Mouse (Mus musculus): Measurements from ENCODE around the gene A930002H24Rik. TPM values are rescaled to one million over a fixed set of nuclear protein-coding genes. Genes with fewer than 3 reads are reported as not detected.
"Not testable (repeated sequence)": the region's sequence is repeated elsewhere in the genome, so short reads cannot be mapped to it uniquely, and the experiment has no call there.

A930002H24Rik gene
- under 1 TPM in 1 of 2 experiments, not detected in 1; 0.85 TPM for total RNA-seq (2021)
- long read RNA-seq, result 0 reads

DNA sequence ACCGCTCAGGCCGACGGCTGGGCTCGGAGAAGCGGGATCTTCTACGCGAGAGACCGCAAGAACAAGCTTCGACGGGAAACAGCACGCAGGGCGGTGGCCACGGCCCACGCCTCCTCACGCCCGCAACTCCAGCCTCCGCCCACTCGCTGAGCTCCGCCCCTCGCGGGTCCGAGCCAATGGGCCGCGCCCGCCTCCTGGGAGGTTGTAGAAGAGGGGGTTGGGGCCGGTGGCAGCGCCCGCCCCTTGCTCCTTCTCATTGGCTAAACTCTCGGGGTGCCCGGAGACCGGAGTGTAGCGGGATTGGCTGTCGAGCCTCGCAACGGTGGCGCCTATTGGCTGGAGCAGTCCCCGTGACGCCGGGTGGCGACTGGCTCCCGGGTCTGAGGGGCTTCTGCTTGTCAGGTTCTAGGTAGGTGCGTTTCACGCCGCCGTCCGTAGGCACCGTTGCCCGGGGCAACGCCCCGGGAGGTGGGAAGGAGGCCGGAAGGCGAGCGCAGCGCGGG is at the start of gene A930002H24Rik:
TSS of gene A930002H24Rik (minus strand) at position 145 of the 503 bp plus-strand sequence.
- DNase-seq (ENCODE audit: low spot score in 2 of 2), result peak; percentile 99

DNA sequence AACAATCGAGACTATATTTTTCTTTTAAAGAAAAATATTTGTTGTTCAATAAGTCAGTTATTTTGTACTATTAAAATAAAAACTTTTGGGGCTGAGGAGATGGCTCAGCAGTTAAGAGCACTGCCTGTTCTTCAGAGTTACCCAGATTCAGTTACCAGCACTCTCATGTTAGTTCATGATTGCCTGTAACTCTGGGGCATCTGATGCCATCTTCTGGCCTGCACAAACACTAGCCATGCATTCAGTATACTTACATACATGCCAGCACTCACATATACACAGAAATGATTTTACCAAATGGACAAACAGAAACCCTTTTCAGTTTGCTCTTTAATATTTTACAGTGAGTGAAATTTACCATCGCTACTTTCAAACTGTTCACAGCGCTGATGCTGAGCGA is 45.7 kb upstream of the A930002H24Rik start:
- no peak for DNase-seq (ENCODE audit: low spot score in 2 of 2)

DNA sequence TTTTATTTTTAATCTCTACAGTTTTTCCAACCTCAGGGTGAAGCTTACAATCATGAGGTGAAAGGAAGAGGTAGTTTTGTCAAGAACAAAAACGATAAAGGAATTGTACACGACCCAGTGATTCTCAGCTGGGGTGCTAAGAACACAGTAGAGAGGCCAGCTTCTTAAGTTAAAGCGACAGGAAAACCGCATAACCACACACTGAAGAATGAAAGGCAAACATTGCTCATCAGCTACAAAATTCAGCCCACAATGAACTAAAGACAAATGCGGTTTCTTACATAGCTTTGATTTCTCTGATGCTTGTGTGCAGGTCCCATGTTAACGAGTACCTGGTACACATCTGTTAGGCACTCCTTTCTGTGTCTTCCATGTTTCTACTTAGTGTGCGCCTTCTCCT is 33.5 kb upstream of the A930002H24Rik start:
- DNase-seq (ENCODE audit: low spot score in 2 of 2), result no peak

DNA sequence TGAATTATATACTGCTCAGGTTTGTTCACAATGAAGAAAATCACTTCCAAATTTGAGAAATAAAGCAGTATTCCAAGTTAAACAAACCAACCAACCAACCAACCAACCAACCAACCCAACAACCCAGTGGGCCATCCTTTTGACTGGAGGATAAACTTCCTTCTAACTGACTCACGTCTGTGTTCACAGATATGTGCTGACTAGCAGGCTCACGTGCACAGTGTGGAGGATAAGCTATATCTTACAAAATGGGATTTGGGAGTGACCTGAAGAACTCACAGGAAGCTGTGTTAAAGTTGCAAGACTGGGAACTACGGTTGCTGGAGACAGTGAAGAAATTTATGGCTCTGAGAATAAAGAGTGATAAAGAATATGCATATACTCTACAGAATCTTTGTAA is 32.2 kb upstream of the A930002H24Rik start:
- no peak for DNase-seq (ENCODE audit: low spot score in 2 of 2)

DNA sequence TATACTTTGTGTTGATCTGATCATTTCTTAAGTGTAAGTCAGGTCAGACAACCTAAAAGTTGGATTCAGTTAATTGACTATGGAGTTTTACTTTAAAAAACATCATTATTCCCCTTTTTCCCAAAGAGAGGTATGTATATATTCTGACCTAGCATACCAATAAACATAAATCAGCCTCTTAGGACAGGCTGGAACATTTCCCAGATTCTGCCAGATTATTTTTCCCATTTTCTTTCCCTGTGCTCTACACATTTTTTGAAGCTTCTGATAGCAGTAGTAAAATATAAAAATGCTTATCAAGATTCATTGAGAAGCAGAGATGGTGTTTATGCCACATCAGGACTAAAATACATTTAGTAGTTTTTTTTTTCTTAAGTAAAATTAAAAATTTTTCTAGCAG is 27.0 kb upstream of the A930002H24Rik start:
- DNase-seq (ENCODE audit: low spot score in 2 of 2), result no peak

DNA sequence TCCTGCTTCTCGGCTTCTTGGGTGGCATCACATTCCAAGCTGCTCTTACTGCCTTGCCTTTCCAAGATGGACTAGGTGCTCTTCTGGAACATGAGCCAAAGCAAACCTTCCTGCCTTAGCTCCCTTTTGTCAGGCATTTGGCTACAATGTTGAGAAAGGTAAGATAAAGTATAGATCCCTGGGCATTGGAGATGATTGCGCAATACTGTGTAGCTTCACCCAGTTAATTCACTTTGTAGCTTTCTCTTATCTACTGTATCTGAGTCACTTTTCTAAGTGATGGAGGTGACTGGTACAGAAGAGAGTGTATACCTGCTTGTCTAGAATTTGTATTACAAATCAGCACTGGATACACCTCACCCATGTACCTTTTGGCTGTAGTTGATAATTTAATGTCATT is 23.4 kb upstream of the A930002H24Rik start:
- DNase-seq (ENCODE audit: low spot score in 2 of 2), result no peak

DNA sequence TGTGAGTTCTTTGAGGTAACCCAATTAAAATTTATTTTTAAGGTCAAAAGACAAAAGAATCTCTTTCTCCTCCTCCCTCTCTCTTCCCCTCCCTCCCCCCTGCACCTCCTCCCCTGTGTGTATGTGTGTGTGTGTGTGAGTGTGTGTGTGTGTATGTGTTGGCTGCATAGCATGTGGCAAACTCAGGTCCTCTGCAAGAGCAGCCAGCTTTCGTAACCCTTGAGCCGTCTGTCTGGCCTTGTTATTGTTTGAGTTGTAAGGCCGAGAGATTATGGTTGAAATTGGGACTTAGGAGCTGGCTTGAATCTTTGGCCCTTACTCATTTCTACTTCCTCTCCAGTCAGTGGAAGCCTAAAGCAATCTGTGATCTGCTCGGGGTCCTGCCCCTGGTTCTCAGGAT is 16.4 kb upstream of the A930002H24Rik start:
- DNase-seq (ENCODE audit: low spot score in 2 of 2), result no peak

DNA sequence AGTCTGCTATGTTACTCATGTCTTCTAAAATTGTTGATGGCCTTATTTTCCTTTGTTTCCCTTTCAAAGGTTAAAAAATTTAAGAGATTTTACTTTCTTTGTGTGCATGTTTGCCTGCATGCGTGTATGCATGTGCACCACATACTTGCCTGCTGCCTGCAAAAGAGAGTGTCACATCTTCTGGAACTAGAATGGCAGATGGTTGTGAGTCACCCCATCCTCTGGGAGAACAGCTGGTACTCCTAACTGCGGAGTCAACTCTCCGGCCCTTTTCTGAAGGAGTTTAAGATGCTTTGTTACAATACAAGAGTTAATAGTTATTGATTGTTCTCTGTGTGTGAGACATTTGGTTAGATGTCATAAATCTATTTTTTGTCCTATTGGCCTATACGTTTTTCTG is 15.3 kb upstream of the A930002H24Rik start:
- no peak for DNase-seq (ENCODE audit: low spot score in 2 of 2)

DNA sequence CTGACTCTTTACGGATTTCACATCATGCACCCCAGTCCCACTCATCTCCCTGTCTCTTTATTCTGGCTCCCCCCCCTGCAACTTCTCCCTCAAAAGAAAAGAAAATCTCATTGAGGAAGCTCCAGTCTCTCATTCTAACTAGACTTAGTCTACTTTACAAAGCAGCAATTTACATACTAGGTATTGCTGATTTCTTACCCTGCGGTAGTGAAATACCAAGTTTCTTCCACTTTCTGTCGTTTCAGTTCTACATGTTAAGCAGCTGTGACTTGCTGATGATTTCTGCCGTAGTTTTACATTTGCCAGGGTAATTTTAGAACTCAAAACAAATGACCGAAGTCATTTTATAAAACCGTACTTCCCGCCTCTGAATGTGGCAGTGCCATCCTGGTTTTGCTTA is 8.2 kb upstream of the A930002H24Rik start:
- DNase-seq (ENCODE audit: low spot score in 2 of 2), result no peak

DNA sequence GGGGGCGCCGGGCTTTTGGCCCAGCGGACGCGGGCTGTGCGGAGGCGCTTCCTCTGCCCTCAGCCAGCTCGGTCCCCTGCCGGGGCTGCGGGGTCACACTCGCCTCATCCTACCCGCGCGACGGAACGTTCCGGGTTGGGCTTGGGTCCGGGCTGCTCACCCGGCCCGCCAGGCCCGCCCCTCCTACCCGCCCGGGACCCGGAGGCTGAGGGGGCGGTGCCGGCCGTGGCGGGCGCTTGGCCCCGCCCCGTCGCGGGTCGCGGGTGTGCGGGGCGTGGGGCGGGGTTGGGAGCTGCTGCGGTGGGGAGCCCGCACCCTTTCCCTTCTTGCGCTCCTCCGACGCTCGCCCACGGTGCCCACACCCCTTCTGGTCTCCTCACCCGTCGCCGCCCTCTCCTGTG is 580 bp upstream of the A930002H24Rik start:
- no peak for DNase-seq (ENCODE audit: low spot score in 2 of 2)

DNA sequence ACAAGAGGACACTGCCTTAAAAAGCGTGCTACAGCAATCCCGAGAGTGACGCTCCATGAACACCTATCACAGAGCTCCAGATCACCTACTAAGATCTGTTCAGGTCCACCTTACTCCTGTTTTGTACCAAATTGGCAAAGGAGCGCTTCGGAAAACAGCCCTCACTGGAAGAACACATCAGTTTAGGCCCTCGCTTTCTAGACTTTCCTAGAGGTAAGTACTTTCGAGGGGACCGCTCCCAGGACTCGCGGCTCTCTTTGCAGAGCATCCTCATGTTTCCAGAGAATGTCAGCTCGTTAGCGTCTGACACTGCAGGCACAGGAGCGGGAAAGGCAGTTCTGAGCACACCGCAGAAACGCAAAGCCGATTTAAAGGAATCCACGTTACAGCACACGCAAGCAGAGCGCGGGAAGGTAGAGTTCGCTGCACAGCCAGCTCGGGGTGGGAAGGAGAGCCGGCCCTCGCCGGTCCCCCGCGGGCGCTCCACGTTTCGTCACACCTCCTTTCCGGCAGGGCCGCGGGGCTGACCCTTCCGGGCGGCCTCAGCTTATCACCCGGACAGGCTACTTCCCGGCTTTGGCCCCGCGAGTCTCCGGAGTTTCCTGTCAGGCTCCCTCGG is 470 bp downstream of the A930002H24Rik start, which contains the start of gene Fer:
TSS of gene Fer (plus strand) at position 51 of the 619 bp plus-strand sequence.
- no peak for DNase-seq (ENCODE audit: low spot score in 2 of 2)

DNA sequence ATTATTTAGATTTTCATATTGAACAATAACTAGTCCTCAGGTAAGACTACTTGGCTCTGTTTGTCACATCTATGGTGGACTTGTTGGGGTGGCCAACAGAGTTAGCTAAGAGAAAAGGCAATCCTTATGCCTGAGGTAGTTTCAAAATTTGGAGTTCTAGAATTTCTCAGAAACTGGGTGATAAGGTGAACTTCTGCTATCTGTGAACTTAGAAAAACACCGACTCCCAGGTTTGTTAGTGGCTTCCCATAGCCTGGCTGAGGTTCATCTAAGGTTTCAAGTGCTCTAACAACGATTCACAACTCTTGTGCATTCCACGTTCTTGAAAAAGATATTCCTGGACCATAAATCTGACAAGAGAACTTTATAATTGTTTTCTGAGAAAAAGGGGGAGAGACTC is 1.2 kb downstream of the A930002H24Rik start:
- DNase-seq (ENCODE audit: low spot score in 2 of 2), result no peak

DNA sequence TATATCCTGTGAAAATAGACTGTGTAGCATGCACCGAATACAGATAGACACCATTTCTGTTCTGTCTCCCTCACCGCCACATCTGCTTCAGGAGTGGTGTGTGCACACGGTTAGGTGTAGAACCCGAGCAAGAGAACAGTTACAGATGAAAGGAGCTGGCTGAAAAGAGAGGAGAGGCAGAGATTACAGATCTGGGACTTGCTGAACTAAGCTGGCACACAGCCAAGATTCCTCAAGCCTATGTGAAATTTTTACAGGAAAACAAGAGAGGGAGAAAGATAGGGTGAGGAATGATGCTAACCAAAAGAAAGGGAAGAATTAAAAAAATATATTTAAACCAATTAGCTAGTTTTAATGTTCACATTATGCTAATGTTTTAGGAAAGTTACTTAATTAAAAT is 2.6 kb downstream of the A930002H24Rik start:
- no peak for DNase-seq (ENCODE audit: low spot score in 2 of 2)

DNA sequence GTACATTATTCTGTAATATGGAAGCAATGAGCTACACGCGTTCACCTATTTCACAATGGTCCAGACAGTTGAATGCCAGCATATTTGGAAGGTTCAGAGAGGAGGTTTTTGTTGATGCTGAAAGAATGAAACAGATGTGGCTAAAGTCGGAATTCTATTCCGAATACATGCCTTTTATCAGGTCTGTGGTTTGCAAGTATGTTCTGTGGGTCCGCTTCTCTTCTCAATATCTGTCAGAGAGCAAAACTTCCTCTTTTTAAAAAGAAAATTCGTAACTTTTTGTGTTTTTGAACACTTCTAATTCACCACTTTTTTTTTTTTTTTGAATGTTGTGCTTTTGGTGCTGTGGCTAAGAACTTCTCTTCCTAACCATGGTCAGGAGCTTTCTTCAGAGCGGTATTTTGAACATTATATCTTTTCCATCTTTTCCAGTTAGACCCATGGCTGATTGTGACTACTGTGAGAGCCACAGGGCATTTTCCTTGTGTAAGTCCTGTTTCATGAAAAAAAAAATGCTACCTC is 6.5 kb downstream of the A930002H24Rik start:
- no peak for DNase-seq (ENCODE audit: low spot score in 2 of 2)

DNA sequence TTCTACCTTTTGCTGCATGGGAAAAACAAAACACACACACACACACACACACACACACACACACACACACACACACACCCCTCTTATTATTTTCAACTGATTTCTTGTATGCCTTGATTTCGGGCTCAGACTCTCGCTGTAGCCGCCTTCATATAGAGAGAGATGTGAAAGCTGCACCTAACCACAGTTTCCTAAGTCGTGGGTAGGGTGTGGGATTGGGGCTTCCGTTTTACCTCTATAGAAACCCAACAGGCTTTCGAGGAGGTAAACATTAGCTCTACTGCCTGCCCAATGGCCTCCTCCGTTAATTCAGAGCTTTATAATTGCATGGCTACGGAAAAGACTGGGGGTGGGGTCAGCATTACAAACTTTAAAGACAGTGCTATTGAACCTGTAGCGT is 13.6 kb downstream of the A930002H24Rik start:
- DNase-seq (ENCODE audit: low spot score in 2 of 2), result no peak

DNA sequence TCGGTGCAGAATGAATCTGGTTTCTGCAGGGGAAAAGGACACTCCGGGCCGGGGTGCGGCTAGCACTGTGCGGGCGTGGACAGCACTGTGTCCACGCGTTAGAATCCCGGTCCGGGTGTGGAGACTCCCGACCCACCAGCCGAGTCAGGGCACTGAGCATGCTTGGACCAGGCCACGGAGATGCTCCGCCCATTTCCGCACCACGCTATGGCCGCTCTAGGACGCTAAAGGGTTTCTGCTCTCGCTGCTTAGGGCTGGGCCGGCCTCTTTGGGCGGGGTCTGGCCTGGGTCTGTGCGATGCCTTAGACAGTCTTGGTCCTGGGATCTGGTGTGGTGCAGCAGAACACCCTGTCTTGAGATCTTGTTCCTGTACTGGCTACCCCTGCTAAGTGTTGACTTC is 14.0 kb downstream of the A930002H24Rik start:
- peak; percentile 74 to 82 for DNase-seq (ENCODE audit: low spot score in 2 of 2)

DNA sequence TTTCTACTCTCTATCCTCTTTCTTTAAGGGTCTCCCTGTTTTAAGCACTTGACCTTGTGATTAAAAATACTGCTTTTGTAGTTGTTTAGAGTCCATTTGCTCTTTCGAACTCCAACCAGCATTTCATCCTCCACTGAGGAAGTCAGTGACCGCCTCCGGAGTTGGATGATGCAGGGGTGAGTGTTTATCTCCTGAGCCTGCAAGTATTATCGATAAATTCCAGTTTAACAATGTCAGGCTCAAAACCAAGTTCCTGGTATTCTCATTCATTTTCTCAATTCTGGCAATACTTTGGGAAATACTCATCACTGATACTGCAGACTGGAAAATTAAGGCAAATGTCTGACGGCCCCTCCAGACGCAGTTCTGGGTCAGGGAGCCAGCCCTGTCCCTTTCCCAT is 14.4 kb downstream of the A930002H24Rik start:
- DNase-seq (ENCODE audit: low spot score in 2 of 2), result no peak

DNA sequence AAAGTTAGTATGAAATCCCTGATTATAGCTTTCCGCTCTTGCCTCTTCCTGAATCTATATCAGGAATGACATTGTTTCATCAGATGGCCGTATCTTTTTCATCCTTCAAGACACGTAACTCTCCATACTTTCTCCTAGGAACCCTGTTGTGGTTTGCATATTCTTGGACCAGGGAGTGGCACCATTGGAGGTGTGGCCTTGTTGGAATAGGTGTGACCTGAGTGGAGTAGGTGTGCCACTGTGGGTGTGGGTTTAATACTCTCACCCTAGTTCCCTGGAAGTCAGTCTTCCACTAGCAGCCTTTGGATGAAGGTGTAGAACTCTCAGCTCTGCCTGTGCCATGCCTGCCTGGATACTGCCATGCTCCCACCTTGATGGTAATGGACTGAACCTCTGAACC is 17.8 kb downstream of the A930002H24Rik start:
- DNase-seq (ENCODE audit: low spot score in 2 of 2), result not testable (repeated sequence)

DNA sequence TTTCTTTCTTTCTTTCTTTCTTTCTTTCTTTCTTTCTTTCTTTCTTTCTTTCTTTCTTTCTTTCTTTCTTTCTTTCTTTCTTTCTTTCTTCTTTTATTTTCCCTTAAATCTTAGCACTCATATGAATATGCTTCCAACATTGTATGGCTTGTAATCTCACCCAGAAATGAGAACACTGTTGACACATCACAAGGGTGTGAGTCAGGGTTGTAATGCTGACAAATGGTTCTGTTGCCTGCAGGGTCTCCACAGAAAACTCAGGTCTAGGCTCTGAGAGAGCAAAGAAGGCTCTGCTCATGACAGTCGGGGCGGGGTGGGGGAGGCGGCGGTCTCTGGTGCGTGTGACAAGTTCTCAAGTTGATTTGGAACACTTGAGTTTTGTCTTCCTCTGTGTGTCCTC is 18.7 kb downstream of the A930002H24Rik start:
- DNase-seq (ENCODE audit: low spot score in 2 of 2), result no peak

DNA sequence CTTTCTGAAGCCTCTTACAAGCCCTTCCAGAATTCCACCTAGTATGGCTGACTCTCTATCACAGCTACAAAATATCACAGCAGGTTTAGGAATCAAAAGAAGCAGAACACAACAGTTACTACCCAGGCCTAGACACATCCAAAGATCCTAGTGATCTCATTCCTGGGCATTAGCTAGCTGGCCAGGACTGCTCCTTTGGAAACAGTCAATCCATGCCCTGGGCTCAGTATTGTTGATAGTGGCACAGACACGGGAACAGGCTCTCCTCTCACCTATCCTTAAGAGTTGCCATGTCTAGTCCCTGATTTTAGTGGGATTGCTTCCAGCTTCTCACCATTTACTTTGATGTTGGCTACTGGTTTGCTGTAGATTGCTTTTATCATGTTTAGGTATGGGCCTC is 21.4 kb downstream of the A930002H24Rik start:
- no peak for DNase-seq (ENCODE audit: low spot score in 2 of 2)

DNA sequence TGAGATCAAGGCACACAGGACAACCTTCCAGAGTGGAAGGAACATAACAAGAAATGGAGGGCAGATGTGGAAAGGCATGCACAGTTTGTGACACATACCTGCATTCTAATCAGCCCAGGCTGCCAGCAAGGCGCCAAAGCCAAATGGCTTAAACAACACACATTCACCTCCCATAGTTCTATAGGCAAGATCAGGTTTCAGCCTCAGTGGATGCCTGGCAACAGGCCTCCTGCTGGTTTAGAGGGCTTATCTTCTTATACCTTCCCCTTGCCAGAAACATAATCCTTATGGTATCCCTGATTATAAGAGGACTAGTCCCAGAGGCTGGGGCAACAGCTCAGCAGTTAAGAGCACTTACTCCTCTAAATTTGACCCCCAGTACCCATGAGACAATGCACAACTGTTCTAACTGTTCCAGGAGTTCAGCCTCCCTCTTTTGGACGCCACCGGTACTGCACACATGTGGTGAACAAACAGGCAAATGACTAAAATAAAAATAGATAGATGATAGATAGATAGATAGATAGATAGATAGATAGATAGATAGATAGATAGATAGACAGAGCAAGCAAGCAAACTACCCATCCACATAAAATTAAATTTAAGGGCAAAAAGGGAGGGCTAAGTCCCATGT is 23.8 kb downstream of the A930002H24Rik start:
- no peak for DNase-seq (ENCODE audit: low spot score in 2 of 2)

DNA sequence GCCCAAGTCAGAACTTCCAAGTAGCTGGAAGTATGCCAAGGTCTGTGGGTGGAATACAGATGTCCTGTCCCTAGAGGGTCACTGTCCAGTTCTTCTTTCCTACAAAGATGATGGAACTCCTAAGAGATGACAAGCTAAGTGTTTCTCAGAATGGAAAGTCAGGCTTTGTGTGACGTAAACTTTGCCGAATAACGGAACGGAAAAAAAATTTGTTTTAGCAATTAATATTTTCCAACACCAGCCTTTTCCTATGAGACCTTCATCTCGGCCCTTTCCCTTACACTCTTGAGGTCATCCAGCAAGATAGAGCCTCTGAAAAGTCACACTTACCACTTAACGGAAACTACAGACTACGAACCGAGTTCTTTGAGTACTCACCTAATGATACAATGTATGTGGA is 25.4 kb downstream of the A930002H24Rik start:
- no peak for DNase-seq (ENCODE audit: low spot score in 2 of 2)

DNA sequence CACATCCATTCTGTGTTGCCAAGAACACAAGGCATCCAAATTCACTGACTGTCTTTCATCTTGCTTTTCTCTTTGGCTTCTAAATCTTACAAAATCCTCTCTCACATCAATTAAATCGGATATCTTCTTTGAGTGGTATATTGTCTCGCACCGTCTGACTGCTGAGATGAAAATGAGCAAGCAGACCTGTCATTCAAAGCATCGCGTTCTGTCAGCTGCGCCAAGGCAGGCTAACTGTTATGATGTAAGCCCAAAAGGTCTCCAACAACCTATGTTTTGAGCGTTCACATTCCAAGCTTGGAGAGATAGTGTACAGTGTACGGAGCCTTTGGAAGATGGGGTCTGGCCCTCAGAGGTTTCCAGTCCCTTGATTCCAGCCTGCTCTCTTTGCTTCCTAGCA is 26.9 kb downstream of the A930002H24Rik start:
- peak in 1 of 2 experiments; percentile 16 for DNase-seq (ENCODE audit: low spot score in 2 of 2)

Data from layer of hippocampus, postnatal 10 days (tissue).